Mouse (Mus musculus): Measurements from ENCODE around the gene Ptch1.

Gene Ptch1

GRCm38 (mm10) chr13:63563781-63564625 is 9.4 kb downstream of the Ptch1 start:
- in situ Hi-C loops (cut with MboI, MseI), result no loop called here

DNA sequence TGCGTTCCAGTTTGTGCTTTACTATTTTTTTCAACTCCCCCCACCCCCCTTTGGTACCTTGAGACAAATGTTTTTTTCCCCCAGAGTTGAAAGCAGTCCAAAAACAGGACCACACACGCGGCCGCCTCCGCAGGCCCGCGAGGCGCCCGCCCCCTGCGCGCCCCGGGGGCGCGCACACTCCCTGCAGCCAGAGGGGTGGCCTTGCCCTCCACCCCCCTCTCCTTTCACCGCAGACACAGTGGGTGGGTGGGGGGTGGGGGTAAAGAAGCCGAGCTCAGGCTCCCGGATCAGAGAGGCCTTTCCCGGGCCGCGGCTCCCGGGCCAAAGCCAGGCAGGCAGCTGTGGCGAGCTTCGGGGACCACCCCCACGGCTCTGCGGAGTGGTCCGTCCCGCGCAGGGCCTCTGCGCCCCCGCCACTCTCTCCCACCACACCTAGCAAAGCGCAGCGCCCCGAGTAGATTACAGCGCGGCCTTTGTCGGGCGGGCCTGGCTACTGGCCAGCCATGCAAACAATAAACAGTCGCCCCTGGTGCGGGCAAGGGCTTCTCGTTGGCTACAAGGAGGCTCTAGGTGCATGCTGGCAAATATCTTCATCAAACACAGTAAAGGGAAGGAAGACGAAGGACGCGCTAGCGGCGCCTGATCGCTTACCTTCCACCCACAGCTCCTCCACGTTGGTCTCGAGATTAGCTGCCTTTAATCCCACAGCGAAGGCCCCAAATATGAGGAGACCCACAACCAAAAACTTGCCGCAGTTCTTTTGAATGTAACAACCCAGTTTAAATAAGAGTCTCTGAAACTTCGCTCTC is 10.2 kb downstream of the Ptch1 start:
- in situ Hi-C loops (cut with MboI, MseI), result no loop called here

GRCm38 (mm10) chr13:63562141-63562971 is 11.0 kb downstream of the Ptch1 start:
- in situ Hi-C loops (cut with MboI, MseI), result no loop called here

DNA sequence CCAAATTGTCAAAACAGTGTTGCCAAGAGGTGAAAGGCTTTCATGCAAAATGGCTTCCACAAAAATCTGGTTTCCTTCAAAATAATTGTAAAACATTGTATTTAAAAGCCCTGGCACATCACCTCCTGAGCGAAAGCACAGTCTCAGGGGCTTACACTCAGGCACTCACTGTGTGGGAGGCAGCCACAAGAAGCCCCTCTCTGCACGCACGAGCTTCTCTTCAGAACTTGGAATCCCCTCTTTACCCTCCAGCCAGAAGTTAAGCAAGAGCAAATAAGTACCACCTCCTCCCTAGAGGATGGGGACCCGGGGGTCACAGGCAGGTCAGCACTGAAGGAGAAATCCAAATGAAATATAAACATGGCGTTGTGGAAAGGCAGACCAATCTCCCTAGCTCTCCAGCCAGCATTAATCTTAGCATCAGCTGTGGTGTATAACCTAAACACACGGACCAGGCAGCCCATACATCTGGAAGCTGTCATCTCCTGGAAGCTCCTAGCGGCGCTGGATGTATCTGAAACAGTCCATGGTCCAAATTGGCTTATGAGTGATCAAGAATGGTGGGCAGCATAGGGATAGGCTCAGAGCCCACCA is 15.0 kb downstream of the Ptch1 start:
- in situ Hi-C loops (cut with MboI, MseI), result no loop called here

DNA sequence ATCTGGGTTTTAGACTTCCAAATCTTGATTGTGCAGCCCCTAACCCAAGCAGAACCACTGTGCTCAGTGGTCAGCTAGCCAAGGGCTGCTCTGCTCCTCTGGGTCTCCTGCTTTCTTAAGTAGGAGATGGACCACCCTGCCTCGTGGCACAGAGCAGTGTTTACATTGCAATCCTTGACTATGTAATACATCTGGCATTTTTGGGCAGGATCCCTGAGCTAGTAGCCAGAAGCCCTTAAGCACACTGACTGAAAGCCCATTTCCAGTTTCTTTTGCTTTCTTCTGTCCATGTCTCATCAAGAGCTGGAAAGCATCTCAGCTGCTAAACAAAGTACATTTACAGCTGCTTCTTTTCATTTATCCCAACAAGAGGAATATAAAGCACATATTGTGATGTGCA is 17.0 kb downstream of the Ptch1 start:
- in situ Hi-C loops (cut with MboI, MseI), result no loop called here

- in situ Hi-C loops (cut with MboI, MseI), result no loop called here
Measured at GRCm38 (mm10) chr13:63555885-63556284, 17.5 kb downstream of the Ptch1 start.

GRCm38 (mm10) chr13:63554569-63554968 is 18.8 kb downstream of the Ptch1 start:
- in situ Hi-C loops (cut with MboI, MseI), result no loop called here

DNA sequence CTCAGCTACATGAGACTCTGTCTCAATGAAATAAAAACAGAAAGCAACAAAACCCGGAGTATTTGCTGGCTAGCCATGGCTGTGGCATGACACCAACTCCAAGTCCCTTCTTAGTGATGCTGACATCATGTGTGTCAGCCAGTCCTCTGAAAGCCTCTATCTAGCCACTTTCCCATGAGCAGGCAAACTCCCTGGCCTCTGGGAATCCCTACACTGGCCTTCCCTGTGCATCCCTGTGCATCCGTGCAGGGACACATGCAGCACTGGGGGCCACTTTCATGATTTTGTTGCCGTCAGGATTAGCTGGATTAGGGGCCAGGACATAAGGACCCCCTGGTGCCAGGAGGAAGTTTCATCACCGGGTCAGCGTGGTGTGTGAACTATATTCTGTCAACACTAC is 20.0 kb downstream of the Ptch1 start:
- in situ Hi-C loops (cut with MboI, MseI), result no loop called here

DNA sequence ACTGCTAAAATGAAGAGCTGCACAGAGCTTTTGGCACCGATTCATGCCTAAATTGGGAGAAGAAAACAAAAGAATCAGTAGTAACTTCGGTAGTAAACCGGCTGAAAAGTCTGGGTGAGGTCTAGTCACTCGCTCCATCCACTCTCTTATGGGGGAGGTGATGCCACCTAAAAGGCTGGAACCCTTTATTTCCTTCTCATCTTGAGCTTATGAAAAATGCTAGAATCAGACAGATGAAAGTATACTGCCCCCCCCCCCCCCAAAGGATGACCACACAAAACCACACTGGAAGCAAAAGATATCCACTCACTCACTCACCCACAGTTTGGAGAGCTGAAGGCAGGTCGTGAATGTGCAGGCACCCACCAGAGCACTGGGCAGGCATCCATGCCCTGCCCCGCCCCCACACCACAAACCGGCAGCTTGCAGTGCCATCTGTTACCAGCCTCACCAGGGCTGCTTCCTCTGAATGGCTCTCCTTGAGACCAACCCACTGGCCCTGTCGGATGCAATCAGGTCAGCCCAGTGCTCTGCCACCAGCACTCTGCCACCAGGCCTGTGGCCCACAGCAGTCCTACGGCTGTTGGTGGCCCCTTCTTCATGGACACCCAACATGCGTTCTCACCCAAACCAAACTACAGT is 21.0 kb downstream of the Ptch1 start:
- in situ Hi-C loops (cut with MboI, MseI), result no loop called here

DNA sequence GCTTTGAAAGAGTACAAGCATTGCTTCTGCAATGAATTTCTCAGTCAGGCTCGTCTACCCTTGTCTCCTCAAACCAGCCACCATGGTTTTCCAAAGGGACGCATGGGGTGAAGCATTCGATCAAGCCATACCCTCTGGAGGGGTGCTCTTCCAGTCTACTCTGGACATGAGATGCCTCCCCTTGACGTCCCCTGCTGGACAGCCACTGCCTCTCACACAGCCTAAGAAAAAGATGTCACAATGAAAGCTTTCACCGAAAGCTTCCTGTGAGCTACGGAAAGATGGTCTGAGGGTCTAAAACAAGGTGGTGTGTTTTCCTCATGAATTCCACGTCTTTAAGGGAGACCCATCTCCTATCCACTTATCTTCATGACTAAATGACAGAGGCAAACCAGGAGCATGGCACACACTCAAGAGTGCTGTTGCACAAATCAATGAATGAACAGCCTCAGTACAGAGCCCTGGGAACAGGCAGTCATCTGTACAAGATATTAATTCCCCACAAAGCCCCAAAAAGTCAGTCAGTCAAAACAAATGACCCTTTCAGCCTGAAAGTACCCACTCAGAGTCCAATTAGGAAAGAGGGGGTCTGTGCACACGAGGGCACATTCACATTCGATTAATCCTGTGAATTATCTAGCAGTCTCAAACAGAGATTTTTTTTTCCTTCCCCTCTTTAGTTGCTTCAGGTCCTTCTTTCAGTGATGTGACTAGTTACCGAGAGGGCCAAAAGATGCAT is 21.7 kb downstream of the Ptch1 start:
- in situ Hi-C loops (cut with MboI, MseI), result no loop called here

GRCm38 (mm10) chr13:63550367-63550766 is 23.0 kb downstream of the Ptch1 start:
- in situ Hi-C loops (cut with MboI, MseI), result no loop called here

- in situ Hi-C loops (cut with MboI, MseI), result no loop called here
Measured at GRCm38 (mm10) chr13:63549210-63549609, 24.2 kb downstream of the Ptch1 start.

GRCm38 (mm10) chr13:63548571-63548970 is 24.8 kb downstream of the Ptch1 start:
- in situ Hi-C loops (cut with MboI, MseI), result no loop called here

DNA sequence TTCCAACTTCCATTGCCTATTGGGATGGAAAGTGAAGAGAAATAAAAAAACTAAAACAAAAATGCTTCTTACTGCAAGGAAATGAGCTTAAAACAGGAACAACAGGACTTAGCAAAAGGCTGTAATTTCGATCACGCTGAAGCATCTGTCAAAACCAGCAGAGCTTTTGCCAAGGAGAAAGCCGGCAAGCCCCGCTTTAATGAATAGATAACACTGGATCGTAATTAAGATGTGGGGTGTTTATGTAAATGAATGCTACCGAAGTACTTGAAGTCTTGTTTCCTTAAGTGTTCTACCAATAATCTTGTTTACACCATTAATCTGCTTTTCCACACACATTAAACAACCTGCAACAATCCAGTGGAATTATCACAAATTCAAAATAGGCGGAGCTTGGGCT is 28.1 kb downstream of the Ptch1 start:
- in situ Hi-C loops (cut with MboI, MseI), result no loop called here

DNA sequence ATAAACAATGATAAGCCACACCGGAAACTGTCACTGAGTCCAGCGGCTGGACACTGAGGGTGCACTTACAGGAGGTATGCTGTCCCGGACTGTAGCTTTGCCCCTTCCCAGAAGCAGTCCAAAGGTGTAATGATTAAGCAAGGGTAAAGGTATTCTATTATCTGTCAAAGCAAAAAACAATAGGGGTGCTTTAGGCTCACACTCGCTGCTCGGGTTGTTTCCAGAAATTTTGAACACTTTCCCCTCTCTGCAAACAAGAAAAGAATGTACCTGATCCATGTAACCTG is 28.5 kb downstream of the Ptch1 start:
- in situ Hi-C loops (cut with MboI, MseI), result no loop called here

GRCm38 (mm10) chr13:63544119-63544966 is 29.1 kb downstream of the Ptch1 start:
- in situ Hi-C loops (cut with MboI, MseI), result no loop called here

GRCm38 (mm10) chr13:63543459-63543858 is 29.9 kb downstream of the Ptch1 start:
- in situ Hi-C loops (cut with MboI, MseI), result no loop called here

GRCm38 (mm10) chr13:63542796-63543384 is 30.5 kb downstream of the Ptch1 start:
- in situ Hi-C loops (cut with MboI, MseI), result no loop called here

DNA sequence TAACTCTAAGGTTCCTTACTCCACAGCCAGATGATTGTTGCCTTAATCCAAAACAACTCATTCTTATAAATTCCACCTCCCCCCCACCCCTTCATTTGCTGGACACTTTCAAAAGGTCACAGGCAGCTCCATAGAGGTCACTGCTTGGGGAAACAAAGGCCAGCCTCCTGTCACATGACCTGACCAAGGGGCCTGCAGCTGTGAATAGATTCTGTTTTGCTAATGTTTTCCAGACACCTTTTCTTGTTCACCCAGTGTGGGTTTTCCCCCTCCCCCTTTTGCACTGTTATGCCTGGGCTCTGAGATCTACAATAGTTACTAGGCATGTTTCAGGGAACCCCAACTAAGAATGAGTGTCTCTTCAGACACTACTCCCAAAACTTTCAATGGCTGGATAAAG is 31.9 kb downstream of the Ptch1 start:
- in situ Hi-C loops (cut with MboI, MseI), result no loop called here

All from regulatory T cell (primary cell).